Mouse (Mus musculus): Measurements from ENCODE around the gene B3galnt1. TPM values are rescaled to one million over a fixed set of nuclear protein-coding genes. Genes with fewer than 3 reads are reported as not detected.

B3galnt1 gene
- polyA plus RNA-seq (2012; rRNA removed): 28.7 and 29.7 TPM in 2 replicates

DNA sequence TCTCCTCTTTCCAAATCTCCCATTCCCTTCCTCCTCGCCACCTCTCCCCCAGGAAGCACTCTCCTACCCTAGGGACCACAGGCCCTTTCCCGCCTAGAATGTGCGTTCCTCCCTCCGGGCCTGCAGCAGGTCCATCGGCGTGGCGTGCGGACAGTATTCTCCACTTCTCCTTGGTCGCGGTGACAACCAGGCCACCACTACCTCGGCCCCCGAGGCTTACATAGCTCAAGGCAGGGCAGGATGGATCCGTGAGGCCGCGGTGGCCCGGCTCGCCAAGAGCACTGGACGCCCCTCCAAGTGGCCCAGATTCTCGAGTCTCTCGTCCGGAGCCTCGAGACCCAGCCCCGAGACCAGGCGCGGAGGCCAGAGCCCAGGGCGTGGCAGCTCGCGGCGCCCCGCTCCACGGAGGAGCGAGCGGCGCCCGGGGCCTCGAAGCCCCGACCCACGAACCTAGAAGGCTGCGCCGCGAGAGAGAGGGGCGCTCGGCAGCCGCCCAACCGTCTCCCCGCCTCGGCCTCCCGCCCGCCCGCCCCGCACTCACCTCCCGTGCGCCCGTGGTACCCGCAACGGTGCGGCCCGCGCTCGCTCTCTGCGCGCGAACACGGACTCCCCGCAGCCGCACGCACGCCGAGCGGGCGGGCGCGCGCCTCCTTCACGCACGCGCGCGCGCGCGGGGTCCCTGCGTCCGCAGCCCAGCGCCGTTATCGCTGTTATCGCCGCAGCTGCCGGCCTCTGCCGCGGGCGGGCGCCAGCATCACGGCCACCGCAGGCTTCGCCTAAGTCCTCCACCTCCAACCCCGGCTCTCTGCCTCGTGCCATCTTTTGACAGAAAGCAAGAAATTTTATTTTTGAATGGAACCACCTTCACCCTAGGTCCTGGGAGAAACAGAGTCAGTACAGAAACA, at the start of gene B3galnt1:
B3galnt1 (minus strand) TSS at position 700 of the 905 bp plus-strand sequence.

Other genes with a start within 250 kb of the B3galnt1 start
- 47.6 and 54.7 TPM in 2 replicates for gene Nmd3, start 123.0 kb upstream of the B3galnt1 start, polyA plus RNA-seq (2012; rRNA removed)

All from central nervous system, embryonic 14 days (tissue).